Mouse (Mus musculus): ENCODE results near the gene Palld.

DNA sequence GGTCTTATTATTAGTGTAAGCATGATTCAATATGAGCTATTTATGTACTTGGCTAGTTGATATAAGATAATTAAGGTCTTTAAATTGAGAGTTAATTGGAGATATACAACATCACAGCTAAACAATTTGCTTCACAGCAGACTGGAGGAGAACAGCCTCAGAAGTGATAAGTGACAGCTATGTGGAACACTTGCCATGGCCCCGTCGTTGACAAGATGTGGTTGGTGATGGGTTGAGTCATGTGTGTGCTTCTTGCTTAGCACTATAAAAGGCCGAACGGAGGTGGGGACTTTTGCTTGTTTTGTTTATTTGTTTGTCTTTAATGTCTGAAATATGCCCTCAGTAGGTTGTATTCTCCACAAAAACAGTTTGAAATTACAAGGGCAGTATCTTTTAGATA is 51.2 kb downstream of the Palld start:
- TF ChIP-seq CTCF (conservative IDR thresholded peaks at IDR 0.05 in 1 of 2, IDR thresholded peaks at IDR 0.05 in 1 of 2; ENCODE audit: low read depth in 2 of 2, low read length in 2 of 2) (no peak), SIN3A (IDR thresholded peaks at IDR 0.05; ENCODE audit: low read length) (no peak), E2F4 (IDR thresholded peaks at IDR 0.05; ENCODE audit: insufficient replicate concordance, low read depth, low read length) (no peak), EP300 (IDR thresholded peaks at IDR 0.05; ENCODE audit: low read length) (no peak), POLR2A (IDR thresholded peaks at IDR 0.05; ENCODE audit: low read depth, low read length) (no peak), BHLHE40 (IDR thresholded peaks at IDR 0.05; ENCODE audit: low read depth, low read length) (no peak)
